Mouse (Mus musculus): Measurements from ENCODE around the gene Abcc12. TPM values are rescaled to one million over a fixed set of nuclear protein-coding genes. Genes with fewer than 3 reads are reported as not detected.

Gene Abcc12
- polyA plus RNA-seq, 1 experiment from 2014 or later = 0.10 TPM

DNA sequence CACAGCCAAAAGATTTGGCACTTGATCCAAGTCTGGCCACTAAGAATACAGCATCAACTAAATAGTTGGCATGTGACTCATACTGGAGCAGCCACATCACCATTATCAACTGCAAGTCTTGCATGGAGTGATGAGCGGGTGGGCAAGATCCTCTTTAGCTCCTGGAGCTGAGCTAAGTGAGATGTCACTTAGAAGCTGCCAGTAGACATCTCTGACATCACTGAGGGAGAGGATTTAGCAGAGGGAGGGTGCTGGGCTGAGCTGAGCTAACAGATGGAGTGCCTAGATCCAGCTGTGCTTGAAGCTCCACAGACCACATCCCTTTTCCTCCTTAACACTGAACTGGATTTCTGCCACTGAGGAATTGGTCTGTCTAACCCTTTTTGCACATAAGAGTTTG lies 143.1 kb downstream of the Abcc12 start:
- Histone ChIP-seq H3K9me3 (no peaks in the 10 kb centered on the region), H3K36me3 (no peaks in the 10 kb centered on the region), H3K4me3 (no peak overlapping the region), H3K27me3 (ENCODE audit: insufficient read depth, poor library complexity, severe bottlenecking) (peaks cover 37% of the 10 kb centered on the region), H3K4me1 (replicated peaks) (peaks cover 29% of the 10 kb centered on the region), H3K27ac (peak overlapping the region; percentile 50)
- 59% methylated on average over 1 of the region's 1 CpGs for WGBS
- no peak for DNase-seq (ENCODE audit: low spot score)

Other genes starting within 250 kb of the Abcc12 start
- gene Lonp2, start 43.4 kb upstream of the Abcc12 start, polyA plus RNA-seq (2016; fragmentation: Nextera tagmentation; extraction: Ambion mirVana) = 57.6 and 69.3 TPM in 2 replicates
- 5.4 and 6.0 TPM in 2 replicates for gene Gm10638, start 165.0 kb upstream of the Abcc12 start, polyA plus RNA-seq (2016; fragmentation: Nextera tagmentation; extraction: Ambion mirVana)
- 52.8 and 57.1 TPM in 2 replicates for gene Siah1a, start 165.2 kb upstream of the Abcc12 start, polyA plus RNA-seq (2016; fragmentation: Nextera tagmentation; extraction: Ambion mirVana)

Measured in hindbrain, embryonic 10.5 days (tissue).